Mouse (Mus musculus) left cerebral cortex, adult 2 months (tissue): ENCODE measurements at regions not wholly inside any gene's neighbourhood (a gene's known extent, or its start where the extent isn't known, plus 50 kb on each side); places are given as distances from the start of the nearest gene placed in this dataset.
A peak's percentile ranks its signal among the peaks of the same experiment; 100 is the strongest.
"Not testable (repeated sequence)": the region's sequence is repeated elsewhere in the genome, so short reads cannot be mapped to it uniquely, and the experiment has no call there.

ENCODE experiments used
- DNase-seq, 2 experiments: peaks; one replicate each; pipeline ENCODE4 v3.0.0; 2021 to 2022; ENCODE audit warnings: low spot score in 2 of 2, mixed read lengths in 1 of 2; ENCODE audit errors: extremely low spot score in 1 of 2
- H3K27ac ChIP-seq: fragments of 200-600 bp; 2 replicates; pipeline ENCODE4 v1.8.1; 2022
- H3K4me3 ChIP-seq: fragments of 200-600 bp; 2 replicates; pipeline ENCODE4 v1.8.1; 2022
- intact Hi-C: fragments of 180-260 bp; cut with DNase I; formaldehyde crosslinking; loops from one replicate; pipeline ENCODE4 v1.15.1; 2025
- microRNA-seq, 2 experiments: library from miRNA; unstranded; fragments of <30 nt; microRNA quantifications; one replicate each; pipeline ENCODE4 v1.2.0; 2021

GRCm38 (mm10) chr19:9338971-9339370, 203.5 kb upstream of the Asrgl1 start:
- DNase-seq, intact Hi-C loops, H3K27ac ChIP-seq, H3K4me3 ChIP-seq: not testable (repeated sequence)

- H3K27ac ChIP-seq, H3K4me3 ChIP-seq, intact Hi-C loops, DNase-seq: not testable (repeated sequence)
Observed at GRCm38 (mm10) chr19:9337447-9337846, 202.0 kb upstream of the Asrgl1 start.

GRCm38 (mm10) chr19:9317932-9318331, 182.5 kb upstream of the Asrgl1 start:
- H3K27ac ChIP-seq, DNase-seq, H3K4me3 ChIP-seq, intact Hi-C loops: not testable (repeated sequence)

DNA sequence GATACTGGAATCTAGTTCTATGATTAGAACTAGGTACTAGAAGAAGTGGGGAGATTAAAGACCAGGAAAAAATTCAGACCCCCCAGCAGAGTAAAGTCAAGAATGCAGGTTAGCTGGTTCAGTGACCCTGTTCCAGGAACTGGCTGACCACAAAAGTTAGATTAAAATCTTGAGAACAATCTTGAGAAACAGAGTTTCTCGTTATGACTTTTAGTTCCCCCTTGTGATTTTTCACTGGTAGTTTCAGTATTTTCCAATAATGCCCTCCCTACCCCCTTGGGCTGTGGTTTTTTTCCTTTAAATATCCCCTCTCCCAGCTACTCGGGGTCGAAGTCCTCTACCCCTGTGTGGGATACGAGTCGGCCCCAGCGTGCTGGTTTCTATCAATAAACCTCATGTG, 180.7 kb upstream of the Asrgl1 start:
- intact Hi-C loops, DNase-seq, H3K27ac ChIP-seq: not testable (repeated sequence)

DNA sequence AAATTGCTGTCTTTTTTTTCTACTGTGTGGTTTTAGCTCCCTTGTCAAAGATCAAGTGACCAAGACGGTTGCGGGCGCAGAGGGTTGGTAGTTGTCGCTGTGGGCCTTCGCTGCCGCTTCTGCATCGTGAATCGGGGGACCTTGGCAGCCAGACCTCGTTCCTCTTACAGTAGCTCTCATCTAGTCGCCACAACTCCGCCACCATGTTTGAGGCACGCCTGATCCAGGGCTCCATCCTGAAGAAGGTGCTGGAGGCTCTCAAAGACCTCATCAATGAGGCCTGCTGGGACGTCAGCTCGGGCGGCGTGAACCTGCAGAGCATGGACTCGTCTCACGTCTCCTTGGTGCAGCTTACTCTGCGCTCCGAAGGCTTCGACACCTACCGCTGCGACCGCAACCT, 147.7 kb upstream of the Asrgl1 start:
- H3K4me3 ChIP-seq = peak overlapping the region; percentile 42
- H3K27ac ChIP-seq, intact Hi-C loops: not testable (repeated sequence)
- peak; percentile 13 to 20 for DNase-seq

More for the DNA sequence above, 180.7 kb upstream of the Asrgl1 start:
- H3K4me3 ChIP-seq = not testable (repeated sequence)

GRCm38 (mm10) chr19:9234676-9235075, 99.2 kb upstream of the Asrgl1 start:
- not testable (repeated sequence) for H3K27ac ChIP-seq, DNase-seq, H3K4me3 ChIP-seq
- intact Hi-C loops = loop anchor here (10.0 kb wide), 1 partner anchor 800 kb away; no protein-coding TSS in a partner anchor

Small RNAs in the stretch of these regions (microRNA-seq; reads per million reads assigned to microRNA genes)
- 0 reads per million in 2 experiments for gene Gm24543
